Mouse (Mus musculus): ENCODE measurements around the gene Cryzl1.

- TF ChIP-seq TAL1 (conservative IDR thresholded peaks at IDR 0.05; ENCODE audit: low read depth, low read length): no peak
- TF ChIP-seq CTCF (IDR thresholded peaks at IDR 0.05; ENCODE audit: low read depth, low read length): no peak
- TF ChIP-seq GATA1 (IDR thresholded peaks at IDR 0.05; ENCODE audit: borderline replicate concordance, low read length): no peak
- no peak for TF ChIP-seq POLR2AphosphoS5 (IDR thresholded peaks at IDR 0.05; ENCODE audit: insufficient replicate concordance, low read depth, low read length)
These were observed 35.2 kb upstream of the Cryzl1 start for GRCm38 (mm10) chr16:91763975-91764374.
